Mouse (Mus musculus) liver, adult 2 months (tissue): ENCODE results near the gene Ampd3. TPM values are rescaled to one million over a fixed set of nuclear protein-coding genes. Genes with fewer than 3 reads are reported as not detected.

Experiments
- DNase-seq: peaks from one replicate; pipeline ENCODE4 v3.0.0-alpha.2; 2011; ENCODE audit warnings: low read depth, low spot score; ENCODE audit errors: extremely low read depth
- H3K27ac ChIP-seq: fragments of 200-500 bp; replicated peaks from 2 replicates; pipeline ENCODE4 v1.5.1; 2012; ENCODE audit warnings: low read depth, mild to moderate bottlenecking, control low read depth, inconsistent platforms, low read length; ENCODE audit not compliant: insufficient read depth
- H3K27me3 ChIP-seq: fragments of 200-500 bp; 2 replicates; pipeline ENCODE4 v1.6.1; 2012; ENCODE audit warnings: mild to moderate bottlenecking, moderate library complexity, low read length, inconsistent platforms; ENCODE audit not compliant: control insufficient read depth, insufficient read depth
- H3K36me3 ChIP-seq: fragments of 200-500 bp; 2 replicates; pipeline ENCODE4 v1.6.1; 2012; ENCODE audit warnings: low read length, inconsistent platforms; ENCODE audit not compliant: control insufficient read depth, insufficient read depth
- H3K4me1 ChIP-seq: fragments of 200-500 bp; 2 replicates; pipeline ENCODE4 v1.6.1; 2011; ENCODE audit warnings: low read length; ENCODE audit not compliant: control insufficient read depth, insufficient read depth
- H3K4me3 ChIP-seq: fragments of 200-500 bp; 2 replicates; pipeline ENCODE4 v1.5.1; 2011; ENCODE audit warnings: low read depth, mild to moderate bottlenecking, control low read depth, low read length, moderate library complexity; ENCODE audit not compliant: insufficient read depth
- H3K79me2 ChIP-seq: fragments of 200-500 bp; 2 replicates; pipeline ENCODE4 v1.6.1; 2012; ENCODE audit warnings: inconsistent platforms, mild to moderate bottlenecking, low read length, moderate library complexity; ENCODE audit not compliant: control insufficient read depth, insufficient read depth
- H3K9ac ChIP-seq: fragments of 200-500 bp; 2 replicates; pipeline ENCODE4 v1.6.1; 2012; ENCODE audit warnings: low read depth, mild to moderate bottlenecking, control low read depth, inconsistent platforms, low read length
- CTCF ChIP-seq: fragments of 200-500 bp; IDR thresholded peaks from 2 replicates; pipeline ENCODE4 v1.5.1; 2011; ENCODE audit warnings: low read depth, low read length, control low read depth
- POLR2A ChIP-seq: fragments of 200-500 bp; IDR thresholded peaks from 2 replicates; pipeline ENCODE4 v1.6.1; 2011; ENCODE audit warnings: low read length, control low read depth; ENCODE audit not compliant: insufficient read depth; ENCODE audit errors: extremely low read depth
- WGBS: fragments of 180-500 bp; shearing (Covaris S2); methylation state at CpG from one replicate; pipeline ENCODE4 v1.1.7; 2018; 5-methylcytosine and 5-hydroxymethylcytosine counted together
- polyA plus RNA-seq: library from polyadenylated mRNA; depleted of rRNA; stranded (reverse); fragments of >200 nt; gene quantifications from 2 replicates; pipeline ENCODE4 v1.2.3, GENCODE M21; 2012
- total RNA-seq: library from RNA; depleted of rRNA; stranded (reverse); fragments of >200 nt; gene quantifications from 2 replicates; pipeline ENCODE4 v1.2.3, GENCODE M21; 2014

The Ampd3 gene
- total and polyA plus RNA-seq, 2 experiments = 0.55 to 0.57 TPM

DNA sequence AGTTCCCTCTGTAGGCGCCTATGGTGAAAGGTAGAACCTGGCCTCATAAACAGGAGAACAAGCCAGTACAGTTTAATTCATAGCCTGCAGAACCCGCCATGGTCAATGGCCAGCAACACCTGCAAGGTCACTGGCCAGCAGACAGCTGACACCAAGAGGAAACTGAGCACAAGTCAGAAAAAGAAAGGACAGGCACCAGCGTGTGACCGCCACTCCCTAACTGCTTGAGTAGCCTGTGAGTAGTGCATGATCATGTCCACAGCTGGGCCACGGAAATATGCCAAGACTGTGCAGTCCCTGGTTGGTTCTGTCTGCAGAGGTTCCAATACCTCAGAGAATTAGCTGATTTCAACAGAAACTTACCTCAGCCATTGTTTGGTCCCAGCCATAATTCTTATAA is 26.0 kb upstream of the Ampd3 start:
- no peaks in the 10 kb centered on the region for H3K36me3 ChIP-seq
- no peak for DNase-seq
- 91% methylated on average over 5 of the region's 5 CpGs for WGBS
- no peak overlapping the region for H3K27ac ChIP-seq
- no peaks in the 10 kb centered on the region for H3K27me3 ChIP-seq
- H3K4me1 ChIP-seq = no peaks in the 10 kb centered on the region
- H3K4me3 ChIP-seq = no peak overlapping the region
- H3K79me2 ChIP-seq = no peaks in the 10 kb centered on the region
- no peak overlapping the region for H3K9ac ChIP-seq
- TF ChIP-seq POLR2A = no peak
- no peak for TF ChIP-seq CTCF

DNA sequence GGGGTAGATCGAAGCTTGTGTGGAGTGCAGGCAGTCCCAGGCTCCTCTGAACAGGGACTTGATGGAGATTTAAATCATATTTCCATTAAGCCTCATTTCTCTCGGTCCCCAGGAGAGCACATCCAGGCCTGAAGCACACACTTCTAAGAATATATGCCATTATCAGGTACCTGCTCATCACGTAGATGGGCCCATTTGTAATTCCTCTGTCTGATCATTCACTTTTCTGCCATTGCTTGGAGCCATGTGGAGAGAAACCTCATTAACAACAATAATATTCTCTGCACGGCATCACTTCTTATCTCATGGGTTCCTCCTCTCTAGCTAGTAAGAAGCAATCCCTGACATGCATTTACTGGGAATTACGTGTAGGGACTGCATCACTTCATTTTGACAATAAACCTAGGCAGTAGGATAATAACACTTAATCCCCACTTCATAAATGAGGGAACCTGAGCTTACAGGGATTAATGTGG is 21.9 kb upstream of the Ampd3 start:
- Histone ChIP-seq H3K27ac (no peak overlapping the region), H3K4me3 (no peak overlapping the region), H3K36me3 (no peaks in the 10 kb centered on the region), H3K4me1 (no peaks in the 10 kb centered on the region), H3K27me3 (no peaks in the 10 kb centered on the region), H3K79me2 (no peaks in the 10 kb centered on the region), H3K9ac (no peak overlapping the region)
- TF ChIP-seq POLR2A (no peak), CTCF (no peak)
- WGBS = 96% methylated on average over 5 of the region's 5 CpGs
- no peak for DNase-seq

DNA sequence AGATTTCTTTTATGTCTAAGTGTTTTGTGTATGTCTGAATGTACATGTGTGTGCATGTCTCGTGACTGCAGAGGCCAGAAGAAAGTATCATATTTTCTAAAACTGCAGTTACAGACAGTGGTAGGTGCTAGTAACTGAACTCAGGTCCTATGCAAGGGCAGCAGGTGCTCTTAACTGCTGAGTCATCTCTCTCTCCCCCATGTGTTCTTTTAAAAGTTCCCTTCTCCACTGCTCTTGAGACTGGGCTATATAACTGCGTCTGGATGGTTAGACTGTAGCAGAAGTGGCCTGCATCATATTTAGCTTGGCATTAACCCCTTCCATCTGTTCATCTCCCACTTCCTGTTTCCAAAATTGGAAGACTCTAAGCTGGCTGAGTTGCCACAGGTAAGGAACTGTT is 21.2 kb upstream of the Ampd3 start:
- Histone ChIP-seq H3K4me3 (no peak overlapping the region), H3K4me1 (no peaks in the 10 kb centered on the region)
- 76% methylated on average over 2 of the region's 2 CpGs for WGBS

DNA sequence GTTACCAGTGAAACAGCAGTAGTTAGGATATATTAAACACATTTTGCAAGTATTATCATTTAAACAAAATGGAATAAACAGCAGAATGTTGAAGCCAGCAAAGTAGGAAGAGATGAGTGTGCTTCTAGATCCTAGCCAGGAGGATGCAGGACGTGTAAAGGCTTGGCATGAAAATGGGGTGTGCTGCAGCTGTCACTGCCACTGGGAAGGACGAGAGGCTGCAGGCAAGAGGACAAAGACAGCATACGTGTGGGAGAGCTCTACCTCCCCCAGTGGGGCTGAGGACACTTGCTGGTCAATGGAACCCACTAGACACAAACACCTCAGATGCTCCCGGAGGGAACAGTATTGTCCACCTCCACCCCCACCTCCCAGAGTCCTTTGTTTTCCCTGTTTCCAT is 17.2 kb upstream of the Ampd3 start:
- Histone ChIP-seq H3K9ac (no peak overlapping the region), H3K27ac (no peak overlapping the region), H3K36me3 (no peaks in the 10 kb centered on the region), H3K4me3 (no peak overlapping the region), H3K27me3 (no peaks in the 10 kb centered on the region), H3K79me2 (no peaks in the 10 kb centered on the region), H3K4me1 (no peaks in the 10 kb centered on the region)
- 80% methylated on average over 4 of the region's 4 CpGs for WGBS
- no peak for DNase-seq
- TF ChIP-seq POLR2A (no peak), CTCF (no peak)

More for the DNA sequence above, 21.2 kb upstream of the Ampd3 start:
- H3K9ac ChIP-seq = no peak overlapping the region
- no peaks in the 10 kb centered on the region for H3K79me2 ChIP-seq
- no peak for TF ChIP-seq CTCF
- TF ChIP-seq POLR2A = no peak
- H3K27me3 ChIP-seq = no peaks in the 10 kb centered on the region
- DNase-seq = no peak
- no peak overlapping the region for H3K27ac ChIP-seq
- no peaks in the 10 kb centered on the region for H3K36me3 ChIP-seq

DNA sequence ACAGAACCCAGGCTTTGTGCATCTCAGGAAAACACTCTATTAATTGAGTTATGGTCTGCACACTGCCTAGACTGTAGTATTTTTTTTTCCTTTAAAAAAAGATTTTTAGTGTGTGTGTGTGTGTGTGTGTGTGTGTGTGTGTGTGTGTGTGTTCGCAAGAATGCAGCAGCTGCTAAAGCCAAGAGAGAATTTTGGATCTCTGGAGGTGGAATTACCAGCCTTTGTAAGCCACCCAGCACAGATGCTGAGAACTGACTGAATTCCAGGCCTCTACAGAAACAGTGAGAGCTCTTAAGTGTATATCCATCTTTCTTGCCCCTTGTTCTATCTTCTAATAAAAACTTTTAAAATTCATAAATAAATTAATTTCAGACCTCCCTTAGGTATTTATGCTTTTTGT is 16.4 kb upstream of the Ampd3 start:
- no peak for TF ChIP-seq POLR2A
- no peak for TF ChIP-seq CTCF
- no peaks in the 10 kb centered on the region for H3K36me3 ChIP-seq
- WGBS = 93% methylated on average over 1 of the region's 1 CpGs
- H3K9ac ChIP-seq = no peak overlapping the region
- H3K27ac ChIP-seq = no peak overlapping the region
- no peak overlapping the region for H3K4me3 ChIP-seq
- no peaks in the 10 kb centered on the region for H3K27me3 ChIP-seq
- no peaks in the 10 kb centered on the region for H3K4me1 ChIP-seq
- H3K79me2 ChIP-seq = no peaks in the 10 kb centered on the region
- DNase-seq = no peak

DNA sequence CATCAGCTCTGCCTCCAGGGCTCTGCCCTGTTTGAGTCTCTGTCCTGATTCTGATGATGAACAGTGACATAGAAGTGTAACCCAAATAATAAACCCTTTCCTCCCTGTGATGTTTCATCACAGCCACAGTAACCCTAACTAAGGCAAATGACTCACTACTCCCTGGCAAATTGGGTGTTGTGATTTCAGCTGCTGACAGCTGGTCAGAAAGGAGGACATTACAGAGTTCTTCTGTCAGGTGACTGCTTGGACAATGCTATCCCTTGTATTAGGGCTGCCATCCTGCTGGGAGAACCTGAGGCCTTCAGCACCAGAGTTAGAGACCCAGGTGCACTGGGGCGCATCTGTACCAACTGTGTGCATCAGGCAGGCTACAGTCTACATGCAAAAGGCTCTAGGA is 14.7 kb upstream of the Ampd3 start:
- Histone ChIP-seq H3K27ac (no peak overlapping the region), H3K79me2 (no peaks in the 10 kb centered on the region), H3K9ac (no peak overlapping the region), H3K36me3 (no peaks in the 10 kb centered on the region), H3K27me3 (no peaks in the 10 kb centered on the region), H3K4me1 (no peaks in the 10 kb centered on the region), H3K4me3 (no peak overlapping the region)
- 95% methylated on average over 1 of the region's 1 CpGs for WGBS
- no peak for TF ChIP-seq CTCF
- TF ChIP-seq POLR2A = no peak
- DNase-seq = no peak
